Comparison of ENCODE assay signal across 8 mouse cellular contexts in the genomic region with DNA sequence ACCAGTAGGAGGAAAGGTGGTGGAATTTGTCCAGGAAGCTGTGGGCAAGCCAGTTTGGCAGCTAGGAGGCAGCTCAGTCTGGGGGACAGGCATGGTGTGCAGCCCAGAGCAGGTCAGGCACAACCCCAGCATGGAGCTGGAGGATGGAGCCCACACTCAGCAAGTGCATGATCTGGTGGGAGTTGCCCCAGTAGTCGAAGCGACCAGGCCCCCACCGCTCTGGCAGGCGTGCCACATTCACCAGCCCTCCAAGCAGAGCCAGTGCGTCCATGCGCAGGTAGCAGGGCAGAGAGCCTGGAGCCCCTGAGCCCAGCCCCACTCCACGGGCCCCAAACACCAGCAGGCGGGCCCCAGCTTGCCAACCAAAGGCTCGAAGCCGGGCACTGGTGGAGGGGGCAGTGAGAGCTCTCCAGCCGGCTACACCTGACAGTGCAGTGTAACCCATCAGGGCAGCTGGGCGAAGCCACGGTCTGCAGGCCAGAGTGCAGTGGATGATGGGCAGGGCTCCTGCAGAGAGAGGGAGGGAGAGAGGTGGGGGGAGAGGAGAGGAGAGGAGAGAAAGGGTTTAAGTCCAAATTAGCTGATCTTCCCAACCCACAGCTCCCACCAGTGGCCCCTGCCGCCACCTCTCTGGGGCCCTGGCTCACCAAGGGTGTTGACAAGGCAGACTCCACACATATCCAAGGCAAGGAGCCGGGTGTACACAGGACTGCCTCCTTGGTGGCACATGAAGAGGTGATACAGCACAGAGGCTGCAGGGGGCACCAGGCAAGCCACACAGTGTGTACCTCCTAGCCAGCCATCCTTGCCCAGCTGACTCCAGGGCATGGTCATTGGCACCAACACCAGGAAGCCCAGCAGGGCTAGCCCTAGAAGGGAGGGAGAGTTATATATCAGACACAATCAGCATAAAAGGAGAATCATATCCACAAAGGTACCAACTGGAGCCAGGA. TPM values are rescaled to one million over a fixed set of nuclear protein-coding genes. Genes with fewer than 3 reads are reported as not detected.
DNase-seq lines count a peak whose midpoint lies in the region; ATAC-seq and TF ChIP-seq lines count a peak whose summit lies in the region.

No protein-coding gene starts in this region.

- in situ Hi-C loops in CH12.LX (cut with MboI; ENCODE audit: low pct_ligation_motif_present, low pct_unique_long_range_greater_than_20kb, low sequenced_read_pairs): no loop called here

- peak in 1 of 2 experiments; percentile 33; a peak in 2 of 4 replicates for TF ChIP-seq CTCF in CH12.LX (conservative IDR thresholded peaks at IDR 0.05 in 1 of 2, IDR thresholded peaks at IDR 0.05 in 1 of 2; ENCODE audit: low read depth in 2 of 2, low read length in 2 of 2)
- TF ChIP-seq CTCF in thymus, adult 2 months (IDR thresholded peaks at IDR 0.05; ENCODE audit: borderline replicate concordance, control insufficient read depth, extremely low read depth, insufficient read depth, low read length, poor library complexity): no peak

- no peak; the same call in 1 of the 2 replicates for TF ChIP-seq RAD21 in CH12.LX (IDR thresholded peaks at IDR 0.05; ENCODE audit: low read depth, low read length)

- 0 out of 2 replicates have a peak overlapping the region, but pooled peaks have one; percentile 9 for H3K9ac ChIP-seq in heart, embryonic 12.5 days
- H3K9ac ChIP-seq in CH12.LX (ENCODE audit: insufficient read depth, low read depth): no peak overlapping the region
- no peak overlapping the region for H3K9ac ChIP-seq in midbrain, embryonic 14.5 days (replicated peaks; ENCODE audit: low read length)

- no peak overlapping the region for H3K4me3 ChIP-seq in heart, embryonic 12.5 days
- no peak overlapping the region for H3K4me3 ChIP-seq in CH12.LX (replicated peaks in 1 of 3; ENCODE audit: low read depth in 2 of 3, low read length in 2 of 3, poor library complexity in 1 of 3)
- H3K4me3 ChIP-seq in midbrain, embryonic 14.5 days (replicated peaks; ENCODE audit: low read depth, low read length): no peak overlapping the region; the same call in 1 of the 2 replicates
- no peak overlapping the region for H3K4me3 ChIP-seq in thymus, adult 2 months (ENCODE audit: control insufficient read depth, insufficient read depth, low read length)

- H3K27me3 ChIP-seq in heart, embryonic 12.5 days (replicated peaks): peaks cover 56% of the 10 kb centered on the region
- H3K27me3 ChIP-seq in CH12.LX (replicated peaks): peaks cover 40% of the 10 kb centered on the region
- peaks cover 17% of the 10 kb centered on the region for H3K27me3 ChIP-seq in midbrain, embryonic 14.5 days (ENCODE audit: control insufficient read depth, insufficient read depth, low read length)
- H3K27me3 ChIP-seq in thymus, adult 2 months (ENCODE audit: control insufficient read depth, insufficient read depth, low read length): peaks cover 18% of the 10 kb centered on the region

- no peaks in the 10 kb centered on the region for H3K9me3 ChIP-seq in heart, embryonic 12.5 days (replicated peaks)
- no peaks in the 10 kb centered on the region for H3K9me3 ChIP-seq in CH12.LX (replicated peaks; ENCODE audit: low read length)
- no peaks in the 10 kb centered on the region for H3K9me3 ChIP-seq in midbrain, embryonic 14.5 days (ENCODE audit: control insufficient read depth, low read length)

- H3K79me2 ChIP-seq in CH12.LX (replicated peaks; ENCODE audit: control insufficient read depth, extremely low read depth, insufficient read depth, poor library complexity, severe bottlenecking): no peaks in the 10 kb centered on the region

- DNase-seq in heart, postnatal 10 days: no peak
- DNase-seq in CH12.LX (ENCODE audit: extremely low read depth): no peak
- DNase-seq in midbrain, embryonic 14.5 days: no peak
- no peak for DNase-seq in thymus, adult 2 months
- no peak for DNase-seq in gastrocnemius, adult 8-10 months (ENCODE audit: low spot score in 2 of 2)
- DNase-seq in urinary bladder, adult 2 months (ENCODE audit: low spot score): no peak

- H3K36me3 ChIP-seq in heart, embryonic 12.5 days: peaks cover 38% of the 10 kb centered on the region
- H3K36me3 ChIP-seq in CH12.LX (replicated peaks in 1 of 2; ENCODE audit: control insufficient read depth in 1 of 2, insufficient read depth in 1 of 2, low read length in 1 of 2): peaks cover 27 to 49% of the 10 kb centered on the region in 2 experiments
- H3K36me3 ChIP-seq in midbrain, embryonic 14.5 days (ENCODE audit: control insufficient read depth, insufficient read depth, low read length): peaks cover 28% of the 10 kb centered on the region
- no peaks in the 10 kb centered on the region for H3K36me3 ChIP-seq in thymus, adult 2 months (ENCODE audit: control insufficient read depth, insufficient read depth, low read length)

- TF ChIP-seq POLR2A in CH12.LX (IDR thresholded peaks at IDR 0.05; ENCODE audit: low read depth, low read length): no peak
- no peak for TF ChIP-seq POLR2A in thymus, adult 2 months (IDR thresholded peaks at IDR 0.05; ENCODE audit: control insufficient read depth, extremely low read depth, insufficient read depth, low read length, poor library complexity)

- no peak for TF ChIP-seq EP300 in CH12.LX (IDR thresholded peaks at IDR 0.05; ENCODE audit: low read length)

- 58% methylated on average over 15 of the region's 15 CpGs for WGBS in heart, embryonic 12.5 days
- 65% methylated on average over 15 of the region's 15 CpGs for WGBS in midbrain, embryonic 14.5 days
- WGBS in thymus, adult 2 months: 89% methylated on average over 15 of the region's 15 CpGs

- no peak overlapping the region for H3K27ac ChIP-seq in heart, embryonic 12.5 days (ENCODE audit: poor library complexity, severe bottlenecking)
- no peak overlapping the region for H3K27ac ChIP-seq in CH12.LX (ENCODE audit: insufficient read depth, low read depth)
- no peak overlapping the region for H3K27ac ChIP-seq in midbrain, embryonic 14.5 days (replicated peaks; ENCODE audit: low read depth, low read length)
- no peak overlapping the region for H3K27ac ChIP-seq in thymus, adult 2 months (ENCODE audit: control insufficient read depth, insufficient read depth, low read length)

- dilution Hi-C loops in CH12.LX (cut with MboI; ENCODE audit: extremely low pct_ligation_motif_present, extremely low pct_unique_long_range_greater_than_20kb, low sequenced_read_pairs): no loop called here

- H3K4me1 ChIP-seq in heart, embryonic 12.5 days (replicated peaks): peaks cover 33% of the 10 kb centered on the region
- peaks cover 7 to 16% of the 10 kb centered on the region in 2 experiments; a peak in 3 of 4 replicates for H3K4me1 ChIP-seq in CH12.LX (ENCODE audit: control insufficient read depth in 1 of 2, insufficient read depth in 2 of 2)
- peaks cover 23% of the 10 kb centered on the region for H3K4me1 ChIP-seq in midbrain, embryonic 14.5 days (ENCODE audit: control insufficient read depth, insufficient read depth, low read length)
- H3K4me1 ChIP-seq in thymus, adult 2 months (replicated peaks; ENCODE audit: control insufficient read depth, insufficient read depth, low read length): peaks cover 21% of the 10 kb centered on the region

- intact Hi-C loops in heart, postnatal 10 days (cut with DNase I): no loop called here

- no peak for ATAC-seq in heart, embryonic 12.5 days (ENCODE audit: insufficient number of reproducible peaks, low FRiP score)
- peak; percentile 19; the same call in 1 of the 2 replicates for ATAC-seq in granulocyte monocyte progenitor cell, adult 5-6 weeks (replicated peaks; ENCODE audit: poor library complexity, severe bottlenecking)
- ATAC-seq in midbrain, embryonic 14.5 days (ENCODE audit: low FRiP score, low TSS enrichment): no peak

- H3K4me2 ChIP-seq in heart, embryonic 12.5 days: no peak overlapping the region
- no peak overlapping the region for H3K4me2 ChIP-seq in CH12.LX (ENCODE audit: insufficient read depth, low read depth, poor library complexity, severe bottlenecking)
- H3K4me2 ChIP-seq in midbrain, embryonic 14.5 days (ENCODE audit: low read length): peak overlapping the region; percentile 78

RNA-seq across cellular contexts. Expression of a gene that starts 2.9 kb away (rescaled TPM):
- polyA plus RNA-seq in heart, embryonic 12.5 days (2016; fragmentation: Nextera tagmentation; extraction: Ambion mirVana): 10.3 and 11.2 TPM in 2 replicates
- total RNA-seq in heart, postnatal 10 days (2021): 10 to 100 TPM; 17.5 to 22.0 TPM
- total RNA-seq in CH12.LX (2012; rRNA removed) (2.0 and 2.8 TPM in 2 replicates), CH12.LX (2014; rRNA removed) (0.47 and 1.0 TPM in 2 replicates)
- polyA plus RNA-seq in CH12.LX (2012; ENCODE audit: insufficient read length, low read depth): 0.80 and 1.1 TPM in 2 replicates
- total RNA-seq in granulocyte monocyte progenitor cell, adult 5-6 weeks (2014; fragmentation: Nextera tagmentation): 0.69 and 2.4 TPM in 2 replicates
- 2.2 and 2.5 TPM in 2 replicates for total RNA-seq in granulocyte monocyte progenitor cell, adult 5-6 weeks (2017)
- polyA plus RNA-seq in midbrain, embryonic 14.5 days (2014; fragmentation: Nextera tagmentation; extraction: Ambion mirVana): 56.6 and 69.2 TPM in 2 replicates
- 12.4 and 13.2 TPM in 2 replicates for polyA plus RNA-seq in thymus, adult 2 months (2012; rRNA removed)
- 1 to 10 TPM; 1.5 to 2.5 (median 1.9) TPM for total RNA-seq in gastrocnemius, adult 8-10 months (2022)
- 12.8 and 13.0 TPM in 2 replicates for polyA plus RNA-seq in urinary bladder, adult 2 months (2012; rRNA removed)

RNA-seq across cellular contexts. Expression of a gene that starts 7.9 kb away (rescaled TPM):
- 0.17 and 0.33 TPM in 2 replicates for polyA plus RNA-seq in heart, embryonic 12.5 days (2016; fragmentation: Nextera tagmentation; extraction: Ambion mirVana)
- total RNA-seq in heart, postnatal 10 days (2021): not detected
- total RNA-seq in CH12.LX (2012; rRNA removed): 0.34 and 0.55 TPM in 2 replicates
- total RNA-seq in CH12.LX (2014; rRNA removed): 0.14 and 0.23 TPM in 2 replicates
- polyA plus RNA-seq in CH12.LX (2012; ENCODE audit: insufficient read length, low read depth): 0.21 and 0.23 TPM in 2 replicates
- total RNA-seq in granulocyte monocyte progenitor cell, adult 5-6 weeks (2014; fragmentation: Nextera tagmentation): not detected in 2 replicates
- not detected in 2 replicates for total RNA-seq in granulocyte monocyte progenitor cell, adult 5-6 weeks (2017)
- polyA plus RNA-seq in midbrain, embryonic 14.5 days (2014; fragmentation: Nextera tagmentation; extraction: Ambion mirVana): 0.71 and 0.80 TPM in 2 replicates
- polyA plus RNA-seq in thymus, adult 2 months (2012; rRNA removed): 2.8 and 3.8 TPM in 2 replicates
- total RNA-seq in gastrocnemius, adult 8-10 months (2022): not detected
- 0.04 and 0.11 TPM in 2 replicates for polyA plus RNA-seq in urinary bladder, adult 2 months (2012; rRNA removed)

RNA-seq across cellular contexts. Expression of a gene that starts 11.6 kb away (rescaled TPM):
- 32.4 and 32.7 TPM in 2 replicates for polyA plus RNA-seq in heart, embryonic 12.5 days (2016; fragmentation: Nextera tagmentation; extraction: Ambion mirVana)
- total RNA-seq in heart, postnatal 10 days (2021): 1 to 10 TPM; 7.7 to 9.3 TPM
- total RNA-seq in CH12.LX (2012; rRNA removed) (21.4 and 25.4 TPM in 2 replicates), CH12.LX (2014; rRNA removed) (11.4 and 12.6 TPM in 2 replicates)
- polyA plus RNA-seq in CH12.LX (2012; ENCODE audit: insufficient read length, low read depth): 30.7 and 37.0 TPM in 2 replicates
- 63.7 and 86.7 TPM in 2 replicates for total RNA-seq in granulocyte monocyte progenitor cell, adult 5-6 weeks (2014; fragmentation: Nextera tagmentation)
- 22.0 and 24.3 TPM in 2 replicates for total RNA-seq in granulocyte monocyte progenitor cell, adult 5-6 weeks (2017)
- 16.2 and 18.2 TPM in 2 replicates for polyA plus RNA-seq in midbrain, embryonic 14.5 days (2014; fragmentation: Nextera tagmentation; extraction: Ambion mirVana)
- polyA plus RNA-seq in thymus, adult 2 months (2012; rRNA removed): 145 and 182 TPM in 2 replicates
- total RNA-seq in gastrocnemius, adult 8-10 months (2022): under 1 TPM; 0.17 to 0.65 (median 0.40) TPM
- 10.4 and 15.3 TPM in 2 replicates for polyA plus RNA-seq in urinary bladder, adult 2 months (2012; rRNA removed)

RNA-seq across cellular contexts. Expression of a gene that starts 15.2 kb away (rescaled TPM):
- polyA plus RNA-seq in heart, embryonic 12.5 days (2016; fragmentation: Nextera tagmentation; extraction: Ambion mirVana): 0.18 TPM in 1 of 2 replicates, not detected in the other
- total RNA-seq in heart, postnatal 10 days (2021): not detected
- 0.08 TPM in 1 of 2 replicates, not detected in the other for total RNA-seq in CH12.LX (2012; rRNA removed)
- total RNA-seq in CH12.LX (2014; rRNA removed): not detected in 2 replicates
- not detected in 2 replicates for polyA plus RNA-seq in CH12.LX (2012; ENCODE audit: insufficient read length, low read depth)
- total RNA-seq in granulocyte monocyte progenitor cell, adult 5-6 weeks (2014; fragmentation: Nextera tagmentation): not detected in 2 replicates
- not detected in 2 replicates for total RNA-seq in granulocyte monocyte progenitor cell, adult 5-6 weeks (2017)
- polyA plus RNA-seq in midbrain, embryonic 14.5 days (2014; fragmentation: Nextera tagmentation; extraction: Ambion mirVana): not detected in 2 replicates
- polyA plus RNA-seq in thymus, adult 2 months (2012; rRNA removed): 0.19 and 0.27 TPM in 2 replicates
- total RNA-seq in gastrocnemius, adult 8-10 months (2022): not detected
- polyA plus RNA-seq in urinary bladder, adult 2 months (2012; rRNA removed): 0.10 and 0.23 TPM in 2 replicates

RNA-seq across cellular contexts. Expression of a gene that starts 33.6 kb away (rescaled TPM):
- 64.1 and 67.5 TPM in 2 replicates for polyA plus RNA-seq in heart, embryonic 12.5 days (2016; fragmentation: Nextera tagmentation; extraction: Ambion mirVana)
- 10 to 100 TPM; 31.2 to 32.1 TPM for total RNA-seq in heart, postnatal 10 days (2021)
- total RNA-seq in CH12.LX (2012; rRNA removed): 26.9 and 28.3 TPM in 2 replicates
- total RNA-seq in CH12.LX (2014; rRNA removed): 18.8 and 22.2 TPM in 2 replicates
- polyA plus RNA-seq in CH12.LX (2012; ENCODE audit: insufficient read length, low read depth): 22.0 and 23.4 TPM in 2 replicates
- 10.3 and 17.5 TPM in 2 replicates for total RNA-seq in granulocyte monocyte progenitor cell, adult 5-6 weeks (2014; fragmentation: Nextera tagmentation)
- 15.2 and 22.4 TPM in 2 replicates for total RNA-seq in granulocyte monocyte progenitor cell, adult 5-6 weeks (2017)
- 210 and 220 TPM in 2 replicates for polyA plus RNA-seq in midbrain, embryonic 14.5 days (2014; fragmentation: Nextera tagmentation; extraction: Ambion mirVana)
- polyA plus RNA-seq in thymus, adult 2 months (2012; rRNA removed): 32.0 and 33.6 TPM in 2 replicates
- total RNA-seq in gastrocnemius, adult 8-10 months (2022): 10 to 100 TPM; 48.7 to 63.8 (median 54.3) TPM
- 35.0 and 39.3 TPM in 2 replicates for polyA plus RNA-seq in urinary bladder, adult 2 months (2012; rRNA removed)
